Mouse (Mus musculus): ENCODE measurements around the gene Rab22a. TPM values are rescaled to one million over a fixed set of nuclear protein-coding genes. Genes with fewer than 3 reads are reported as not detected.

Gene Rab22a
- polyA plus RNA-seq, 1 experiment from 2014 or later: 27.3 TPM

DNA sequence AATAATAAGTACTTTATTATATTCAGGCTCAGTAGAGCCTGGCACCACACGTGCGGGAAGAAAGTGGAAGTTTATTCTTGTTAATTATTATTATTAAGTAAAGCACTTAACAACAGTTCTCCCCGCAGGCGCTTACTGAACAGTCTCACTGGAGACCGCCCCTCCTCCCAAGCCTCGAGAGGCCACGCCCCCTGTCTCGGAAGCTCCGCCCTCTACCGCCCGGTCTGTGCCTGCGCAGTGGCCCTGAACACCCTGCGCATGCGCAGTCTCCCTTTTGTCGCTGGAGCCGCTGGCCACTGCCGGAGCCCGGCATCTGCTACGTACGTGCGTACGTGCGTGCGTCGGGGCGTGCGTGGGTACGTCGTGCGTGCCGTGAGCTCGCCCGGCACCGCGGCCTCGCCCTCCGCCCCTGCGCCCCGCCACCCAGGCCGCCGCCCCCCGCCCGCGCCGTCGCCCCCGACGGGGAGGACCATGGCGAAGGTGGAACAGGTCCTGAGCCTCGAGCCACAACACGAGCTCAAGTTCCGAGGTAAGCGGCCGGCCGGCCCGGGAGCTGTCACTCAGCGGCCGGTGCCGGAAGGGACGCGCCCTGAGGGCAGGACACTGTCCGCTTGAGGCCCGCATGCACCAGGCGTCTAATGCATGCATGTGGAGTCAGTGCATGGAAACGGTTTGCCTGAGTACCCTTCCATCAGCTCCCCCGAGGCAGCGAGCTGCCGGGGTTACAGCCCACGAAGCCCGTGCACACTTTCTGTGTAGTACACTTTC, 77.8 kb downstream of the Rab22a start, which contains the start of gene Vapb:
Gene Vapb, plus strand, starts transcription at position 290 of the 768 bp plus-strand sequence.
- Histone ChIP-seq H3K27me3 (replicated peaks; ENCODE audit: insufficient read depth, low read length) (no peaks in the 10 kb centered on the region), H3K4me1 (ENCODE audit: insufficient read depth, low read depth, low read length) (peaks cover 12% of the 10 kb centered on the region; the same call in 1 of the 2 replicates), H3K9ac (replicated peaks; ENCODE audit: low read depth) (peak within 1 kb of the TSS; percentile 60), H3K9me3 (ENCODE audit: low read length) (no peaks in the 10 kb centered on the region), H3K4me2 (replicated peaks; ENCODE audit: low read depth, low read length) (peak within 1 kb of the TSS; percentile 69), H3K4me3 (ENCODE audit: low read depth, low read length) (peak within 1 kb of the TSS; percentile 64), H3K27ac (ENCODE audit: low read length) (peak within 1 kb of the TSS; percentile 88), H3K36me3 (ENCODE audit: insufficient read depth, low read length) (no peaks in the 10 kb centered on the region)
- ATAC-seq: peak; percentile 99
- TF ChIP-seq EP300 (IDR thresholded peaks at IDR 0.05) (no peak), CTCF (IDR thresholded peaks at IDR 0.05) (peak; percentile 46)
- under 1% methylated on average over 58 of the region's 70 CpGs for WGBS
- DNase-seq (ENCODE audit: low spot score): peak; percentile 98

DNA sequence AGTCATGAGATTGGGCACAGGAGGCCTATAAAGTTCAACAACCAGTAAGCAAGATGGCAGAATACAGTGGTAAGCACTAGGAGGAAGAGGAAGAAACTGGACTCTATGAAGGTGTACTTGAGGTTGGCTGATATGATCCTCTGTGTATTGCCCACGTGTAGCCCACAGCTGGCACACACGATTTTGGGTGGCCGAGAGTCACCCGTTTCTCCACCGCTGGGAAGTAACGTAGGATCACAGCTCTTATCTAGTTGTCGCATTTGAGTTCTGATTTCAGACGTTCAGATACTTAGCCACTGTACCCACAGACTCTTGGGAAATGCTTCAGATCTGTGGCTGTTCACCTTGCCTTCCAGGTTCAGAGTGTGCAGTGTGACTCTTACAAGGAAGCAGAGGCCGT, 78.7 kb downstream of the Rab22a start:
- Histone ChIP-seq H3K4me2 (replicated peaks; ENCODE audit: low read depth, low read length) (peak overlapping the region; percentile 69), H3K4me1 (ENCODE audit: insufficient read depth, low read depth, low read length) (peaks cover 12% of the 10 kb centered on the region; the same call in 1 of the 2 replicates), H3K27me3 (replicated peaks; ENCODE audit: insufficient read depth, low read length) (no peaks in the 10 kb centered on the region), H3K27ac (ENCODE audit: low read length) (no peak overlapping the region), H3K4me3 (ENCODE audit: low read depth, low read length) (peak overlapping the region; percentile 64), H3K36me3 (ENCODE audit: insufficient read depth, low read length) (no peaks in the 10 kb centered on the region), H3K9me3 (ENCODE audit: low read length) (no peaks in the 10 kb centered on the region), H3K9ac (replicated peaks; ENCODE audit: low read depth) (peak overlapping the region; percentile 60)
- no peak for DNase-seq (ENCODE audit: low spot score)
- TF ChIP-seq EP300 (IDR thresholded peaks at IDR 0.05): no peak
- TF ChIP-seq CTCF (IDR thresholded peaks at IDR 0.05): no peak
- WGBS: 72% methylated on average over 9 of the region's 9 CpGs
- no peak for ATAC-seq

DNA sequence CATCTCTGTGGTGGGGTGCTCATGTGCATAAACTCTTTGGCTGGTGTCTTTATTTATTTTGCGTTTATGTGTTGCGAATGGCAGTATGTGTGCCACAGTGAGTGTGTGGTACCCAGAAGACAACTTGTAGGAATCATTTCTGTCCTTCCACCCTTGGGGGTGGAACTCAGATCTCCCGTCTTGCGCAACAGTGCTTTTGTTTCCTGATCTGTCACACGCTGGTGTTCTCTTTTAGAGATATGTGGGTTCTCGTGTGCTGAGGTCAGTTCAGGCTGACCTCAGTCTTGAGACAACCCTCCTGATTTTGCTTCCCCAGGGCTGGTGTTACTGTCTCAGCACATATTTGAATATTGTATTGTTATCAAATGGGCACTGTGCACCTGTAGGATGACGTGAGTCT, 79.5 kb downstream of the Rab22a start:
- TF ChIP-seq EP300 (IDR thresholded peaks at IDR 0.05): no peak
- TF ChIP-seq CTCF (IDR thresholded peaks at IDR 0.05): no peak
- Histone ChIP-seq H3K9ac (replicated peaks; ENCODE audit: low read depth) (no peak overlapping the region), H3K36me3 (ENCODE audit: insufficient read depth, low read length) (no peaks in the 10 kb centered on the region), H3K27me3 (replicated peaks; ENCODE audit: insufficient read depth, low read length) (no peaks in the 10 kb centered on the region), H3K9me3 (ENCODE audit: low read length) (no peaks in the 10 kb centered on the region), H3K4me1 (ENCODE audit: insufficient read depth, low read depth, low read length) (peaks cover 12% of the 10 kb centered on the region; the same call in 1 of the 2 replicates), H3K27ac (ENCODE audit: low read length) (no peak overlapping the region), H3K4me3 (ENCODE audit: low read depth, low read length) (no peak overlapping the region), H3K4me2 (replicated peaks; ENCODE audit: low read depth, low read length) (no peak overlapping the region)
- ATAC-seq (no peak), DNase-seq (ENCODE audit: low spot score) (peak; percentile 23)
- 82% methylated on average over 7 of the region's 7 CpGs for WGBS

DNA sequence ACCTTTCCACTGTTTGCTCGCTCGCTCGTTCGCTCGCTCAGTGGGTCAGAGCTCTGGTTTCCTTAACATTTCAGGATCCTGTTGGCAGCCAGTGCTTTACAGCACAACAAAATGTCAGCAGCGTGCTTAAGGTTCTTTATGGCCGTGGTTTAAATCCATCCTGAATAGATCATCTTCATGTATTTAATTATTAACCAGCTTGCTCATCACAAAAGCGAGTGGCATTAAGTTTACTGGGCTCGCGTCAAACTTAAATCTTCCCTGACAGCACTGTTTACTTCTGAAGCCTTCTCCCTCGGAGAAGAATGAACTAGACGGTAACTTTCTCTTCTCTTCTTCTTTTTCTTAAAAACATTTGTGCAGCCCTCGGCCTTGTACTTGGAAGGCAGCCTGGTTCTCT, 82.5 kb downstream of the Rab22a start:
- ATAC-seq: no peak
- TF ChIP-seq CTCF (IDR thresholded peaks at IDR 0.05) (no peak), EP300 (IDR thresholded peaks at IDR 0.05) (no peak)
- H3K4me1 ChIP-seq (ENCODE audit: insufficient read depth, low read depth, low read length): peaks cover 12% of the 10 kb centered on the region; the same call in 1 of the 2 replicates
- no peak overlapping the region for H3K4me3 ChIP-seq (ENCODE audit: low read depth, low read length)
- no peak overlapping the region for H3K27ac ChIP-seq (ENCODE audit: low read length)
- 69% methylated on average over 13 of the region's 13 CpGs for WGBS
- no peaks in the 10 kb centered on the region for H3K9me3 ChIP-seq (ENCODE audit: low read length)
- no peaks in the 10 kb centered on the region for H3K27me3 ChIP-seq (replicated peaks; ENCODE audit: insufficient read depth, low read length)
- no peaks in the 10 kb centered on the region for H3K36me3 ChIP-seq (ENCODE audit: insufficient read depth, low read length)
- H3K9ac ChIP-seq (replicated peaks; ENCODE audit: low read depth): no peak overlapping the region
- no peak for DNase-seq (ENCODE audit: low spot score)
- H3K4me2 ChIP-seq (replicated peaks; ENCODE audit: low read depth, low read length): no peak overlapping the region

DNA sequence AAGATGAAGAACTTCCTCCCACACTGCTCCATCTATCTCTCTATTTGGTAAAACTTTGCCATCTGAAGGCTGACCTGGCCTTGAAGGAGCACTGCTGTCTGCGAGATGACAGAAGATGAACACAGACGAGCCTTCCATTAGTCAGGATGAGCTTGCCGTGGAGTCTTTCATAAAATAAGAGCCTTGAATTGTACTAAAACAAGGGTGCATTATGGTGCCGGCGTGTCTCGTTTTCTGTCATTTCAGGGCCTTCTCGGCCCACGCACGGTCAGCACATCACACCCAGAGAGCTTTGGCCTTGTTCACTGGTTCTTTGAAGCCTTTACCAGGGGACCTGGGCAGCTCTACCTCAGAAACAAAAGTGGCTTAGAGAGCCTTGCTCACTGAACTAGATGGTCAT, 83.2 kb downstream of the Rab22a start:
- no peak overlapping the region for H3K9ac ChIP-seq (replicated peaks; ENCODE audit: low read depth)
- 83% methylated on average over 9 of the region's 9 CpGs for WGBS
- ATAC-seq: no peak
- no peak overlapping the region for H3K27ac ChIP-seq (ENCODE audit: low read length)
- no peak for DNase-seq (ENCODE audit: low spot score)
- no peaks in the 10 kb centered on the region for H3K36me3 ChIP-seq (ENCODE audit: insufficient read depth, low read length)
- no peaks in the 10 kb centered on the region for H3K27me3 ChIP-seq (replicated peaks; ENCODE audit: insufficient read depth, low read length)
- H3K9me3 ChIP-seq (ENCODE audit: low read length): no peaks in the 10 kb centered on the region
- no peak overlapping the region for H3K4me2 ChIP-seq (replicated peaks; ENCODE audit: low read depth, low read length)
- H3K4me3 ChIP-seq (ENCODE audit: low read depth, low read length): no peak overlapping the region
- TF ChIP-seq EP300 (IDR thresholded peaks at IDR 0.05): no peak
- TF ChIP-seq CTCF (IDR thresholded peaks at IDR 0.05): no peak
- H3K4me1 ChIP-seq (ENCODE audit: insufficient read depth, low read depth, low read length): peaks cover 11% of the 10 kb centered on the region; the same call in 1 of the 2 replicates

DNA sequence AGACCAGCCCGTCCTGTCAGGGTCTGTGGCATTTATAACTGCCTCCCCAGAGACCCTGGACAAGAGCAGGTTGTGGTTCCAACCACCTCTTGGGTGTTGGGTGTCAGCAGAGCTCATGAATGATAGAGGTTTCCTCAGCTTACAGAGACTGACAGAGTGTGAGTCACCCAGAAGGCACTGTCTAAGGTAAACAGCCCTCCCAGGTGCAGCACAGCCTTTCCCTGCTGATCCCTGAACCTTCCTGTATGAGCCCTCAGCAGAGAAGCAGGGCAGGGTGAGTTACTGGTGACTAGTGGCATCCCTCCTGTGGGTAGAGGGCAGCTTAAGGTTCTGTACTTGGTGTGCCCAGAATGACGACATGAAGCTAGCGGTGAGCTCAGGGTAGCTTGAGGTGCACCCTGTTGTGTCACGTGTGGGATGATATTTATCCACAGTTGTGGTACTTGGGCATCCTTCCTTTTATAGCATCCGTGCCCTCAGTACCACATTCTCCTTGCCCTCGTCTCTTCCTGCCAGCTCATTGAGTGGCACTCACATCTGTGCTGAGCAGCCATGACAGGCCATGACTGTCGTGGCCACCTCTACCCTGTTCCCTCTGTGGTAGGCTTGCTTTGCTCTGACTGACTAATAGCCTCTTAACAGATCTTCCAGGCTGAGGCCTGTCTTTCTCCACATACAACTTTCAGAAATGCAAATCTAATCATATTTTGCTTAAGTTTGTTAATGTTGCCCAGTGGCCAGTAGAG, 84.7 kb downstream of the Rab22a start:
- no peak overlapping the region for H3K4me3 ChIP-seq (ENCODE audit: low read depth, low read length)
- H3K4me2 ChIP-seq (replicated peaks; ENCODE audit: low read depth, low read length): no peak overlapping the region
- no peaks in the 10 kb centered on the region for H3K9me3 ChIP-seq (ENCODE audit: low read length)
- H3K27ac ChIP-seq (ENCODE audit: low read length): no peak overlapping the region
- H3K36me3 ChIP-seq (ENCODE audit: insufficient read depth, low read length): no peaks in the 10 kb centered on the region
- no peak overlapping the region for H3K9ac ChIP-seq (replicated peaks; ENCODE audit: low read depth)
- DNase-seq (ENCODE audit: low spot score) (no peak), ATAC-seq (no peak)
- TF ChIP-seq EP300 (IDR thresholded peaks at IDR 0.05) (no peak), CTCF (IDR thresholded peaks at IDR 0.05) (no peak)
- no peaks in the 10 kb centered on the region for H3K27me3 ChIP-seq (replicated peaks; ENCODE audit: insufficient read depth, low read length)
- H3K4me1 ChIP-seq (ENCODE audit: insufficient read depth, low read depth, low read length): peaks cover 3% of the 10 kb centered on the region; the same call in 1 of the 2 replicates
- WGBS: 82% methylated on average over 7 of the region's 7 CpGs

Data from lung, postnatal 0 days (tissue).